Mouse (Mus musculus) MEL (cell line): Measurements from ENCODE around the gene Camta1. TPM values are rescaled to one million over a fixed set of nuclear protein-coding genes. Genes with fewer than 3 reads are reported as not detected.
"Not testable (repeated sequence)": the region's sequence is repeated elsewhere in the genome, so short reads cannot be mapped to it uniquely, and the experiment has no call there.

Experiments used
- DNase-seq: peaks from one replicate; pipeline ENCODE4 v3.0.0; 2011; ENCODE audit warnings: low read depth, low spot score
- H3K27ac ChIP-seq: 2 replicates; pipeline ENCODE4 v1.5.1; 2012; ENCODE audit warnings: low read depth, mild to moderate bottlenecking, control low read depth, low read length, moderate library complexity; ENCODE audit not compliant: control insufficient read depth
- H3K27me3 ChIP-seq, 2 experiments: fragments of 150-350 bp in 1 of 2; sonication (generic) in 1 of 2; 2 replicates each; pipeline ENCODE4 v1.6.1; 2012; ENCODE audit warnings: low read length in 2 of 2, mild to moderate bottlenecking in 2 of 2, improper control_type of control experiment in 1 of 2, moderate library complexity in 1 of 2; ENCODE audit not compliant: insufficient read depth in 2 of 2, control insufficient read depth in 1 of 2
- H3K36me3 ChIP-seq, 2 experiments: 2 replicates each; pipeline ENCODE4 v1.6.1; 2012 to 2014; ENCODE audit warnings: low read length in 2 of 2, improper control_type of control experiment in 1 of 2, inconsistent platforms in 1 of 2, mild to moderate bottlenecking in 1 of 2; ENCODE audit not compliant: insufficient read depth in 2 of 2, control insufficient read depth in 1 of 2
- H3K4me1 ChIP-seq, 2 experiments: fragments of 150-350 bp in 1 of 2; sonication (generic) in 1 of 2; 2 replicates each; pipeline ENCODE4 v1.6.1; 2012; ENCODE audit warnings: low read length in 2 of 2, improper control_type of control experiment in 1 of 2, mild to moderate bottlenecking in 1 of 2; ENCODE audit not compliant: insufficient read depth in 2 of 2, control insufficient read depth in 1 of 2
- H3K4me3 ChIP-seq, 2 experiments: fragments of 150-350 bp in 1 of 2; sonication (generic) in 1 of 2; 2 replicates each; pipeline ENCODE4 v1.5.1; 2012; ENCODE audit warnings: low read depth in 2 of 2, low read length in 2 of 2, mild to moderate bottlenecking in 2 of 2, moderate library complexity in 2 of 2, control low read depth in 1 of 2, improper control_type of control experiment in 1 of 2; ENCODE audit not compliant: control insufficient read depth in 1 of 2, insufficient read depth in 1 of 2
- H3K79me2 ChIP-seq: 2 replicates; pipeline ENCODE4 v1.6.1; 2012; ENCODE audit warnings: mild to moderate bottlenecking, low read length, moderate library complexity; ENCODE audit not compliant: control insufficient read depth, poor library complexity, insufficient read depth
- H3K9ac ChIP-seq: 2 replicates; pipeline ENCODE4 v1.6.1; 2012; ENCODE audit warnings: low read depth, mild to moderate bottlenecking, control low read depth, low read length, moderate library complexity; ENCODE audit not compliant: control insufficient read depth, poor library complexity, severe bottlenecking
- H3K9me3 ChIP-seq: fragments of 150-350 bp; sonication (generic); replicated peaks from 2 replicates; pipeline ENCODE4 v1.6.1; 2012; ENCODE audit warnings: mild to moderate bottlenecking, low read length, improper control_type of control experiment, moderate library complexity; ENCODE audit not compliant: insufficient read depth
- CHD1 ChIP-seq: IDR thresholded peaks from 2 replicates; pipeline ENCODE4 v1.6.1; 2012; ENCODE audit warnings: low read depth, mild to moderate bottlenecking, inconsistent platforms, low read length, improper control_type of control experiment
- CHD2 ChIP-seq: IDR thresholded peaks from 2 replicates; pipeline ENCODE4 v1.6.1; 2011; ENCODE audit warnings: low read length, improper control_type of control experiment
- CTCF ChIP-seq, 3 experiments: IDR thresholded peaks in 2 of 3; conservative IDR thresholded peaks in 1 of 3; 2 replicates each; pipeline ENCODE4 v1.5.1; 2011 to 2012; ENCODE audit warnings: low read length in 3 of 3, low read depth in 2 of 3, mild to moderate bottlenecking in 2 of 3, improper control_type of control experiment in 1 of 3, inconsistent platforms in 1 of 3, mixed read lengths in 1 of 3, moderate library complexity in 1 of 3; ENCODE audit not compliant: control insufficient read depth in 1 of 3, insufficient read depth in 1 of 3, poor library complexity in 1 of 3, severe bottlenecking in 1 of 3
- E2F4 ChIP-seq: IDR thresholded peaks from 2 replicates; pipeline ENCODE4 v1.6.1; 2011; ENCODE audit warnings: low read depth, low read length, improper control_type of control experiment, borderline replicate concordance
- EP300 ChIP-seq, 2 experiments: IDR thresholded peaks; 2 replicates each; pipeline ENCODE4 v1.6.1; 2011; ENCODE audit warnings: improper control_type of control experiment in 2 of 2, low read length in 2 of 2, low read depth in 1 of 2, mild to moderate bottlenecking in 1 of 2
- ETS1 ChIP-seq: IDR thresholded peaks from 2 replicates; pipeline ENCODE4 v1.6.1; 2012; ENCODE audit warnings: low read depth, mild to moderate bottlenecking, inconsistent platforms, low read length, improper control_type of control experiment, moderate library complexity
- GABPA ChIP-seq: IDR thresholded peaks from 2 replicates; pipeline ENCODE4 v1.6.1; 2012; ENCODE audit warnings: low read depth, mild to moderate bottlenecking, inconsistent platforms, low read length, improper control_type of control experiment, moderate library complexity
- GATA1 ChIP-seq: IDR thresholded peaks from 2 replicates; pipeline ENCODE4 v1.6.1; 2011; ENCODE audit warnings: low read depth, low read length, improper control_type of control experiment
- HCFC1 ChIP-seq: IDR thresholded peaks from 2 replicates; pipeline ENCODE4 v1.6.1; 2012; ENCODE audit warnings: low read depth, mild to moderate bottlenecking, inconsistent platforms, low read length, improper control_type of control experiment, moderate library complexity
- JUND ChIP-seq: IDR thresholded peaks from 2 replicates; pipeline ENCODE4 v1.6.1; 2011; ENCODE audit warnings: low read depth, mild to moderate bottlenecking, improper control_type of control experiment, low read length
- KAT2A ChIP-seq: conservative IDR thresholded peaks from 2 replicates; pipeline ENCODE4 v1.6.1; 2012; ENCODE audit warnings: low read depth, low read length, improper control_type of control experiment, inconsistent platforms
- RAD21 ChIP-seq: IDR thresholded peaks from 2 replicates; pipeline ENCODE4 v1.6.1; 2011; ENCODE audit warnings: mild to moderate bottlenecking, low read depth, low read length, improper control_type of control experiment
- RCOR1 ChIP-seq: IDR thresholded peaks from 2 replicates; pipeline ENCODE4 v1.6.1; 2012; ENCODE audit warnings: low read depth, mild to moderate bottlenecking, inconsistent platforms, low read length, improper control_type of control experiment
- SIN3A ChIP-seq: IDR thresholded peaks from 2 replicates; pipeline ENCODE4 v1.6.1; 2012; ENCODE audit warnings: low read length, improper control_type of control experiment, inconsistent platforms
- SMC3 ChIP-seq: IDR thresholded peaks from 2 replicates; pipeline ENCODE4 v1.6.1; 2011; ENCODE audit warnings: low read depth, low read length, improper control_type of control experiment
- TAL1 ChIP-seq: IDR thresholded peaks from 2 replicates; pipeline ENCODE4 v1.6.1; 2012; ENCODE audit warnings: mild to moderate bottlenecking, inconsistent platforms, low read length, moderate library complexity, mixed read lengths
- TCF12 ChIP-seq: IDR thresholded peaks from 2 replicates; pipeline ENCODE4 v1.6.1; 2014; ENCODE audit warnings: low read depth, mild to moderate bottlenecking, inconsistent platforms, low read length, improper control_type of control experiment, moderate library complexity
- UBTF ChIP-seq: IDR thresholded peaks from 2 replicates; pipeline ENCODE4 v1.6.1; 2012; ENCODE audit warnings: low read depth, mild to moderate bottlenecking, inconsistent platforms, low read length, improper control_type of control experiment, moderate library complexity, borderline replicate concordance; ENCODE audit not compliant: insufficient read depth
- ZKSCAN1 ChIP-seq: IDR thresholded peaks from 2 replicates; pipeline ENCODE4 v1.6.1; 2012; ENCODE audit warnings: low read depth, mild to moderate bottlenecking, inconsistent platforms, low read length, improper control_type of control experiment, moderate library complexity
- ZMIZ1 ChIP-seq: IDR thresholded peaks from 2 replicates; pipeline ENCODE4 v1.6.1; 2012; ENCODE audit warnings: low read depth, mild to moderate bottlenecking, inconsistent platforms, low read length, improper control_type of control experiment, moderate library complexity
- ZNF384 ChIP-seq: IDR thresholded peaks from 2 replicates; pipeline ENCODE4 v1.6.1; 2012; ENCODE audit warnings: low read depth, mild to moderate bottlenecking, inconsistent platforms, low read length, improper control_type of control experiment
- polyA plus RNA-seq, 2 experiments: library from polyadenylated mRNA; stranded (reverse) in 1 of 2; unstranded in 1 of 2; fragments of >175 nt in 1 of 2; fragments of >200 nt in 1 of 2; gene quantifications; 2 replicates each; pipeline versions ENCODE4 v1.2.1 to v1.2.4; 2012; ENCODE audit warnings: low replicate concordance in 2 of 2, low read depth in 1 of 2; ENCODE audit not compliant: insufficient read length in 2 of 2, insufficient read depth in 1 of 2, missing spikeins in 1 of 2
- total RNA-seq: library from RNA; depleted of rRNA; stranded (reverse); fragments of 300-350 nt; gene quantifications from 2 replicates; pipeline ENCODE4 v1.2.3, GENCODE M21; 2012

Camta1 gene
- total and polyA plus RNA-seq, 3 experiments: 28.2 to 87.5 TPM; not detected in 1

DNA sequence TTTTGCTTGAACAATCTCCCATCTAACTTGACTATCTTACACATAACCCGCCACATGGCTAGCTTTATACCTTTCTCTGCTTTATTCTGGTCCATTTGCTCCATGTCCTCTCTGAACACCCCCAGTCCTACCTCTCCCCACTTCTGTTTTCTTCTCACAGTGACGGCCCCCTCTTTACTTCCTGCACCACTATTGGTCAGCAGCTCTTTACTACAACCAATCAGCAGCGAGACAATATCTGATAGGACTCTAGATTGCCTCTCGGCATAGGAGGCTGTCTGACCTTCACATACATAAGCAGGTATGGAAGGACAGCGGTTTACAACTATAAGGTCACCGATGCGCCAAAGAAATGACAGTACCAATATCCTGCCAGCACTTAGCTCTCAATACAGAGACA, 825.2 kb downstream of the Camta1 start:
- DNase-seq: peak; percentile 52
- H3K79me2 ChIP-seq: no peaks in the 10 kb centered on the region
- H3K27ac ChIP-seq: no peak overlapping the region
- no peaks in the 10 kb centered on the region for H3K27me3 ChIP-seq
- TF ChIP-seq TCF12: no peak
- no peak for TF ChIP-seq JUND
- TF ChIP-seq ETS1: no peak
- TF ChIP-seq ZKSCAN1: no peak
- H3K36me3 ChIP-seq: no peaks in the 10 kb centered on the region
- no peak overlapping the region for H3K9ac ChIP-seq
- H3K4me3 ChIP-seq: no peak overlapping the region
- H3K9me3 ChIP-seq: no peaks in the 10 kb centered on the region
- H3K4me1 ChIP-seq: no peaks in the 10 kb centered on the region

DNA sequence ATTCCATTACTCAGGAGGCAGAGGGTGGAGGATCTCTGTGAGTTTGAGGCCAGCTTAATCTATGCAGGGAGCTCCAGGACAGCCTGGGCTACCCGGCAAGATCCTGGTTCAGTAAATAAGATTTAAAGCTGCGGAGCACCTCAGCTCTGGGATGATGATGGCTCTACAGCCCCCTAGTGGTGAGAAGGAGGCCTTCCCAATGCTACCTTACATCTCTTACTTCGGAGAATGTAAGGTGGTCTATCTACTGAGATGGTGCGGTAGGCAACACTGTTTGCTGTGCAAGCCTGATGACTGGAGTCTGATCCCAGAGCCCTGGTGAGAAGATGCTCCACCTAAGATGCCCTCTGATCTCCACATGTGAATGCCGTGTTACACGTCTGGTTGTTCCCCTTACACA, 834.7 kb downstream of the Camta1 start:
- H3K4me3 ChIP-seq: no peak overlapping the region
- H3K4me1 ChIP-seq: no peaks in the 10 kb centered on the region
- peak; percentile 54 for DNase-seq
- H3K79me2 ChIP-seq: no peaks in the 10 kb centered on the region
- H3K9me3 ChIP-seq: no peaks in the 10 kb centered on the region
- no peaks in the 10 kb centered on the region for H3K36me3 ChIP-seq
- no peak overlapping the region for H3K27ac ChIP-seq
- TF ChIP-seq RAD21: peak; percentile 18
- TF ChIP-seq CHD1: no peak
- TF ChIP-seq SMC3: peak; percentile 29
- peak; percentile 63 to 82 (median 67) for TF ChIP-seq CTCF (IDR thresholded peaks at IDR 0.05 in 2 of 3, conservative IDR thresholded peaks at IDR 0.05 in 1 of 3; ENCODE audit: control insufficient read depth in 1 of 3, insufficient read depth in 1 of 3, low read depth in 2 of 3, low read length in 3 of 3, poor library complexity in 1 of 3, severe bottlenecking in 1 of 3)
- TF ChIP-seq KAT2A: no peak
- no peak overlapping the region for H3K9ac ChIP-seq
- H3K27me3 ChIP-seq: no peaks in the 10 kb centered on the region

DNA sequence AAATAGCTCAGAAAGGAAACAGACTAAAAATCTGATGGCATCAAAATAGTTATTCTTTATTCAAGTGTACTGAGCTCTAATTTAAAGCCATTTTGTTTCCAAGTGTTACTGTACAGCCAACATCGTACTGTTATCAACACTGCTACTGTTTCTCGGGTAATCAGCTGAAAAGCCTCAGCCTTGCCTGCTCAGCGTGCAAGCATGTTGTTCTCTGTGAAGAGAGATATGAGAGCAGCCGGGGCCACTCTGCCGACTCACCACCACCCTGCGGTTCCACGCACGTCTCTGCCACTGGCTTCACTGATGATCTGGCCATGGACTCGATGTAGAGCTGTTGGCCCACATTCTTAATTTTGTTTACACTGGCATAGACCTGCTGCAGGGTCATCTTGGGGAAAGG, 837.5 kb downstream of the Camta1 start:
- Histone ChIP-seq H3K4me1 (no peaks in the 10 kb centered on the region), H3K9me3 (no peaks in the 10 kb centered on the region), H3K4me3 (no peak overlapping the region), H3K27ac (no peak overlapping the region), H3K27me3 (no peaks in the 10 kb centered on the region), H3K36me3 (no peaks in the 10 kb centered on the region), H3K79me2 (no peaks in the 10 kb centered on the region), H3K9ac (no peak overlapping the region)
- 0 out of 4 replicates have a peak, but pooled peaks of 1 of the 2 experiments have one; percentile 12 for TF ChIP-seq EP300 (IDR thresholded peaks at IDR 0.05; ENCODE audit: low read depth in 1 of 2, low read length in 2 of 2)
- TF ChIP-seq GATA1: peak; percentile 20; the same call in 1 of the 2 replicates
- TF ChIP-seq ZNF384: no peak
- no peak for TF ChIP-seq CHD2
- TF ChIP-seq ZKSCAN1: no peak
- TF ChIP-seq SMC3: no peak
- no peak for TF ChIP-seq KAT2A
- TF ChIP-seq E2F4: no peak
- no peak for TF ChIP-seq ZMIZ1
- no peak for TF ChIP-seq GABPA
- TF ChIP-seq ETS1: peak; percentile 30; the same call in 1 of the 2 replicates
- peak; percentile 45; the same call in 1 of the 2 replicates for TF ChIP-seq SIN3A
- TF ChIP-seq TAL1: no peak
- no peak for TF ChIP-seq UBTF
- no peak for TF ChIP-seq HCFC1
- no peak for TF ChIP-seq RCOR1
- no peak for TF ChIP-seq JUND
- peak; percentile 30 for DNase-seq

DNA sequence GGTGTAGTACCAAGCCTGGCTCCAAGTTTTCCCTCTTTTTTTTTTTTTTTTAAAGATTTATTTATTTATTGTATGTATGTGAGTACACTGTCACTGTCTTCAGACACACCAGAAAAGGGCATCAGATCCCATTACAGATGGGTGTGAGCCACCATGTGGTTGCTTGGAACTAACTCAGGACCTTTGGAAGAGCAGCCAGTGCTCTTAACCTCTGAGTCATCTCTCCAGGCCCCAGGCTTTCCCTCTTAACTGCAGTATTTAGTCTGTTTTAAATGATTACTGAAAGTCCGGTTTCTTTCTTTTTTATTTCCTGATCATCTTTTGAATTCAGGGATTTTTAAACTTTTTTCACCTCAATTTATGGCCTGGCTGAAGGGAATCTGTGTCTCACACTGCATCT, 844.3 kb downstream of the Camta1 start:
- not testable (repeated sequence) for H3K9me3 ChIP-seq, H3K9ac ChIP-seq, DNase-seq, H3K27ac ChIP-seq, H3K4me1 ChIP-seq, H3K27me3 ChIP-seq, H3K79me2 ChIP-seq, H3K36me3 ChIP-seq, H3K4me3 ChIP-seq
